Mouse (Mus musculus): ENCODE measurements around the gene Arhgef18.

The Arhgef18 gene

GRCm38 (mm10) chr8:3451992-3452391, 59.2 kb downstream of the Arhgef18 start:
- DNase-seq (ENCODE audit: low read depth), result no peak

GRCm38 (mm10) chr8:3463248-3463647, 70.4 kb downstream of the Arhgef18 start:
- DNase-seq (ENCODE audit: low read depth), result no peak

- DNase-seq (ENCODE audit: low read depth), result peak; percentile 50
These were observed 71.5 kb downstream of the Arhgef18 start for GRCm38 (mm10) chr8:3464309-3464708.

GRCm38 (mm10) chr8:3467006-3467885, 74.4 kb downstream of the Arhgef18 start, which contains the start of gene Pex11g:
Pex11g (minus strand) TSS chr8:3467680.
- peak; percentile 91 for DNase-seq (ENCODE audit: low read depth)

GRCm38 (mm10) chr8:3467886-3468545, 75.2 kb downstream of the Arhgef18 start:
- no peak for DNase-seq (ENCODE audit: low read depth)

GRCm38 (mm10) chr8:3468838-3469237, 76.0 kb downstream of the Arhgef18 start:
- no peak for DNase-seq (ENCODE audit: low read depth)

GRCm38 (mm10) chr8:3470562-3470961, 77.8 kb downstream of the Arhgef18 start, which contains the start of gene Tex45:
Tex45 (plus strand) TSS chr8:3470862.
- no peak for DNase-seq (ENCODE audit: low read depth)

- no peak for DNase-seq (ENCODE audit: low read depth)
These were observed 83.1 kb downstream of the Arhgef18 start for GRCm38 (mm10) chr8:3475715-3476429.

- DNase-seq (ENCODE audit: low read depth), result no peak
These were observed 87.5 kb downstream of the Arhgef18 start for GRCm38 (mm10) chr8:3480221-3480785.

- no peak for DNase-seq (ENCODE audit: low read depth)
These were observed 88.8 kb downstream of the Arhgef18 start for GRCm38 (mm10) chr8:3481605-3482004.

GRCm38 (mm10) chr8:3482240-3482740, 89.5 kb downstream of the Arhgef18 start:
- DNase-seq (ENCODE audit: low read depth), result no peak

- no peak for DNase-seq (ENCODE audit: low read depth)
These were observed 90.7 kb downstream of the Arhgef18 start for GRCm38 (mm10) chr8:3483546-3483945.

GRCm38 (mm10) chr8:3485192-3485591, 92.4 kb downstream of the Arhgef18 start:
- DNase-seq (ENCODE audit: low read depth), result no peak

GRCm38 (mm10) chr8:3492901-3493844, 100.4 kb downstream of the Arhgef18 start, which contains the start of gene Zfp358:
Zfp358 (plus strand) TSS chr8:3493138.
- DNase-seq (ENCODE audit: low read depth), result no peak

GRCm38 (mm10) chr8:3493845-3494208, 101.0 kb downstream of the Arhgef18 start:
- no peak for DNase-seq (ENCODE audit: low read depth)

GRCm38 (mm10) chr8:3495578-3496427, 103.0 kb downstream of the Arhgef18 start:
- DNase-seq (ENCODE audit: low read depth), result no peak

GRCm38 (mm10) chr8:3496428-3496748, 103.6 kb downstream of the Arhgef18 start:
- DNase-seq (ENCODE audit: low read depth), result no peak

- DNase-seq (ENCODE audit: low read depth), result no peak
These were observed 105.8 kb downstream of the Arhgef18 start for GRCm38 (mm10) chr8:3498583-3498982.

- no peak for DNase-seq (ENCODE audit: low read depth)
These were observed 106.9 kb downstream of the Arhgef18 start for GRCm38 (mm10) chr8:3499751-3500150.
